Mouse (Mus musculus) lung, postnatal 4 days (tissue): ENCODE measurements around the gene Mmp8.
A peak's percentile ranks its signal among the peaks of the same experiment; 100 is the strongest.

ENCODE experiments used
- DNase-seq, 2 experiments: peaks; one replicate each; pipeline ENCODE4 v3.0.0; 2021

The Mmp8 gene

GRCm38 (mm10) chr9:7558221-7559017, at the start of gene Mmp8:
Gene Mmp8 (plus strand): TSS chr9:7558456.
- no peak for DNase-seq

GRCm38 (mm10) chr9:7509619-7510233, 48.5 kb upstream of the Mmp8 start:
- no peak for DNase-seq

- DNase-seq: no peak
These were observed 40.2 kb upstream of the Mmp8 start for GRCm38 (mm10) chr9:7517944-7518571.

- no peak for DNase-seq
These were observed 31.9 kb upstream of the Mmp8 start for GRCm38 (mm10) chr9:7526255-7526940.

GRCm38 (mm10) chr9:7542763-7543162, 15.5 kb upstream of the Mmp8 start:
- no peak for DNase-seq

GRCm38 (mm10) chr9:7544923-7545457, 13.3 kb upstream of the Mmp8 start:
- DNase-seq: no peak

- peak; percentile 66 to 74 for DNase-seq
These were observed 12.8 kb upstream of the Mmp8 start for GRCm38 (mm10) chr9:7545471-7545870.

GRCm38 (mm10) chr9:7545920-7546319, 12.3 kb upstream of the Mmp8 start:
- no peak for DNase-seq

GRCm38 (mm10) chr9:7551943-7552342, 6.3 kb upstream of the Mmp8 start:
- no peak for DNase-seq

GRCm38 (mm10) chr9:7553536-7553935, 4.7 kb upstream of the Mmp8 start:
- no peak for DNase-seq

GRCm38 (mm10) chr9:7554382-7554781, 3.9 kb upstream of the Mmp8 start:
- DNase-seq: peak in 1 of 2 experiments; percentile 53

GRCm38 (mm10) chr9:7560026-7560425, 1.8 kb downstream of the Mmp8 start:
- no peak for DNase-seq

- DNase-seq: no peak
These were observed 9.1 kb downstream of the Mmp8 start for GRCm38 (mm10) chr9:7567376-7567775.

GRCm38 (mm10) chr9:7567923-7568322, 9.7 kb downstream of the Mmp8 start:
- no peak for DNase-seq

GRCm38 (mm10) chr9:7570485-7570884, 12.2 kb downstream of the Mmp8 start:
- DNase-seq: no peak

GRCm38 (mm10) chr9:7571162-7571561, 12.9 kb downstream of the Mmp8 start, which contains the start of gene Mmp27:
Gene Mmp27 (plus strand): TSS chr9:7571396.
- no peak for DNase-seq

GRCm38 (mm10) chr9:7572188-7572587, 13.9 kb downstream of the Mmp8 start:
- no peak for DNase-seq

- no peak for DNase-seq
These were observed 14.5 kb downstream of the Mmp8 start for GRCm38 (mm10) chr9:7572663-7573308.

- DNase-seq: no peak
These were observed 17.3 kb downstream of the Mmp8 start for GRCm38 (mm10) chr9:7575526-7575925.

- DNase-seq: no peak
These were observed 19.1 kb downstream of the Mmp8 start for GRCm38 (mm10) chr9:7577371-7577770.

GRCm38 (mm10) chr9:7590063-7590462, 31.8 kb downstream of the Mmp8 start:
- DNase-seq: no peak

GRCm38 (mm10) chr9:7593272-7593812, 35.1 kb downstream of the Mmp8 start:
- DNase-seq: no peak
